Mouse (Mus musculus): ENCODE results near the gene Hoxa7. TPM values are rescaled to one million over a fixed set of nuclear protein-coding genes. Genes with fewer than 3 reads are reported as not detected.

The Hoxa7 gene
- polyA plus RNA-seq, 2 experiments, result 10.1 to 15.8 TPM

- H3K36me3 ChIP-seq (ENCODE audit: control insufficient read depth, insufficient read depth, low read length), result peaks cover 45% of the 10 kb centered on the region
- H3K4me2 ChIP-seq (replicated peaks; ENCODE audit: low read depth, low read length, severe bottlenecking), result peak overlapping the region; percentile 96
- ATAC-seq (ENCODE audit: low FRiP score, low read depth), result peak; percentile 4; the same call in 1 of the 2 replicates
- H3K4me3 ChIP-seq (replicated peaks; ENCODE audit: low read length), result peak overlapping the region; percentile 76
- TF ChIP-seq POLR2A (IDR thresholded peaks at IDR 0.05; ENCODE audit: borderline replicate concordance, extremely low read depth, insufficient read depth, insufficient read length), result peak; percentile 12; the same call in 1 of the 2 replicates
- peaks cover 24% of the 10 kb centered on the region for H3K4me1 ChIP-seq (ENCODE audit: control insufficient read depth, insufficient read depth, low read length)
- WGBS, result 1% methylated on average over 35 of the region's 35 CpGs
- no peaks in the 10 kb centered on the region for H3K9me3 ChIP-seq (ENCODE audit: control insufficient read depth, low read length)
- H3K27ac ChIP-seq (replicated peaks; ENCODE audit: low read depth, low read length), result peak overlapping the region; percentile 96
- H3K9ac ChIP-seq (ENCODE audit: low read depth, low read length, severe bottlenecking), result peak overlapping the region; percentile 92
- H3K27me3 ChIP-seq (ENCODE audit: control insufficient read depth, insufficient read depth, low read length), result peaks cover 4% of the 10 kb centered on the region; the same call in 1 of the 2 replicates
- DNase-seq (ENCODE audit: low spot score), result no peak
These were observed 31.2 kb upstream of the Hoxa7 start for GRCm38 (mm10) chr6:52252775-52253376.

DNA sequence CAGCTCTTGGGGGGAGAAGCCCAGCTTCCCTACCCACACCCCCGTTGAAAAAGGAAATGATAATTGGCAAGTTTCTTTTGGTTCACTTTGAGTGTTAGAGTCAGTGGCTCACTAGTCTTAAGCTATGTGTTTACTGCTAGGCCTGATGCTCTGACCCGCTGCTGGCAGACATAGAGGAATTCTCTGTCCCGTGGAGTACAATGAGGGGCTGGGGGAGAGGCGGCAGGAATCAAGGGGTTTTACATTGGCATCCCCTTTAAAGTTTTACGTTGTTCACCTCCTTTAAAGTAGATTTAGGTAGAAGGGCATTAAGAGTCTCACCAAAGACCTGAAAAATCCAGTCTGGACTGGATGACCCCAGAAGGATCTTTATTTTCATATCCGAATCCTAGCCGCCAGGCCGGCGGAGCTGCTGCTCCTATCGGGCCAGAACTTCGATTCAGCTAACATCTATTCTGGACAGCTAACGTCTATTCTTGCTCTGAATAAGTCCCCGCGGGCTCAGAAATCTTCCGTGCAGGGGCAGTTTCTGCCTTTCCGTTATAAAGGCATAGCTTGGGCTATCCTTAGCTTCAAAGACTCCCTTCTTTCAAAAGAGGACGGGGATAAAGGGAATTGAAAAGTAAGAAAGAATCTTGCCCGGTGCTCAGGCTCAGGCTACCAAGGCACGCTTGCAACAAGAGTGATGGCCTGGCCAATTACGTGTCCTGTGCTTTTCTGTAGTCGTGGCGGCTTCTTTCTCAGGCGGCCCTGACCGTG, 30.5 kb upstream of the Hoxa7 start:
- no peak for DNase-seq (ENCODE audit: low spot score)
- Histone ChIP-seq H3K4me2 (replicated peaks; ENCODE audit: low read depth, low read length, severe bottlenecking) (peak overlapping the region; percentile 96), H3K27me3 (ENCODE audit: control insufficient read depth, insufficient read depth, low read length) (peaks cover 4% of the 10 kb centered on the region; the same call in 1 of the 2 replicates), H3K9me3 (ENCODE audit: control insufficient read depth, low read length) (no peaks in the 10 kb centered on the region), H3K9ac (ENCODE audit: low read depth, low read length, severe bottlenecking) (peak overlapping the region; percentile 92), H3K27ac (replicated peaks; ENCODE audit: low read depth, low read length) (peak overlapping the region; percentile 96), H3K4me1 (ENCODE audit: control insufficient read depth, insufficient read depth, low read length) (peaks cover 24% of the 10 kb centered on the region), H3K4me3 (replicated peaks; ENCODE audit: low read length) (peak overlapping the region; percentile 76), H3K36me3 (ENCODE audit: control insufficient read depth, insufficient read depth, low read length) (peaks cover 45% of the 10 kb centered on the region)
- peak; percentile 1; the same call in 1 of the 2 replicates for ATAC-seq (ENCODE audit: low FRiP score, low read depth)
- no peak for TF ChIP-seq POLR2A (IDR thresholded peaks at IDR 0.05; ENCODE audit: borderline replicate concordance, extremely low read depth, insufficient read depth, insufficient read length)
- 6% methylated on average over 24 of the region's 24 CpGs for WGBS

DNA sequence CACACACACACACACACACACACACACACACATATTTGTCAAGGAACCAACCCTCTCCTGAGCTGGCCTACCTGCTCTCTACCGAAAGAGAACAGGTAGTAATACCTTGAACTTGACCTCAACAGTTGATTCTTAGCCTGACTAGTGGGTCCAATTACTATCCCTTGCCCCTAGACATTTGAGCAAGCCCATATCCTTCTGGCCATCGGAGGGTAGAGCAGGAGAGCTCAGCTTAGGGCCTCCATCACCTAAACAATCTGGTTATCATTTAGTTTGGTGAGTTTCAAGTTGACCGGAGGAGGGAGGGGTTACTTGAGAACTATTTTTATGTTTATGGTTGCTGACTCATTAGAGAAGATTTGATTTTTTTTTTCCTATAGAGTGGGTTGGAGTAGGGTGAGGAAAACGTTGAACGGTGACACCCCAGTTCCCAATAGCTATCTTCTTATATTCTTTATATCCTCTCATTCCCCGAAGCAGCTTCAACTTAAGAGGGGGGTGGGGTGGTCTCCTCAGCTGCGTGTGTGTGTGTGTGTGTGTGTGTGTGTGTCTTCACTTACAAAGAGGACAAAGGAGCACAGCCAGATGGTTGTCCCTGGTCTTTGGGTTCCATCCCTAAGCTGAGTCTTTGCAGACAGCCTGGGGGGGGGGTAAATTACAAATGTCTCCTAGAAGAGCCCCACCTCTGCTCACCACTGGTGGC, 29.7 kb upstream of the Hoxa7 start:
- 8% methylated on average over 7 of the region's 7 CpGs for WGBS
- Histone ChIP-seq H3K9ac (ENCODE audit: low read depth, low read length, severe bottlenecking) (peak overlapping the region; percentile 92), H3K4me3 (replicated peaks; ENCODE audit: low read length) (peak overlapping the region; percentile 76), H3K27ac (replicated peaks; ENCODE audit: low read depth, low read length) (peak overlapping the region; percentile 96), H3K36me3 (ENCODE audit: control insufficient read depth, insufficient read depth, low read length) (peaks cover 41% of the 10 kb centered on the region), H3K4me1 (ENCODE audit: control insufficient read depth, insufficient read depth, low read length) (peaks cover 24% of the 10 kb centered on the region), H3K27me3 (ENCODE audit: control insufficient read depth, insufficient read depth, low read length) (peaks cover 4% of the 10 kb centered on the region; the same call in 1 of the 2 replicates), H3K9me3 (ENCODE audit: control insufficient read depth, low read length) (no peaks in the 10 kb centered on the region), H3K4me2 (replicated peaks; ENCODE audit: low read depth, low read length, severe bottlenecking) (peak overlapping the region; percentile 96)
- no peak for TF ChIP-seq POLR2A (IDR thresholded peaks at IDR 0.05; ENCODE audit: borderline replicate concordance, extremely low read depth, insufficient read depth, insufficient read length)
- no peak for DNase-seq (ENCODE audit: low spot score)
- ATAC-seq (ENCODE audit: low FRiP score, low read depth), result no peak

GRCm38 (mm10) chr6:52249826-52250225, 28.2 kb upstream of the Hoxa7 start:
- no peak for ATAC-seq (ENCODE audit: low FRiP score, low read depth)
- DNase-seq (ENCODE audit: low spot score), result no peak
- Histone ChIP-seq H3K27me3 (ENCODE audit: control insufficient read depth, insufficient read depth, low read length) (no peaks in the 10 kb centered on the region), H3K4me2 (replicated peaks; ENCODE audit: low read depth, low read length, severe bottlenecking) (peak overlapping the region; percentile 96), H3K4me1 (ENCODE audit: control insufficient read depth, insufficient read depth, low read length) (peaks cover 24% of the 10 kb centered on the region), H3K27ac (replicated peaks; ENCODE audit: low read depth, low read length) (peak overlapping the region; percentile 95), H3K36me3 (ENCODE audit: control insufficient read depth, insufficient read depth, low read length) (peaks cover 39% of the 10 kb centered on the region), H3K9ac (ENCODE audit: low read depth, low read length, severe bottlenecking) (peak overlapping the region; percentile 98), H3K9me3 (ENCODE audit: control insufficient read depth, low read length) (no peaks in the 10 kb centered on the region), H3K4me3 (replicated peaks; ENCODE audit: low read length) (peak overlapping the region; percentile 90)
- 0 out of 2 replicates have a peak, but pooled peaks have one; percentile 5 for TF ChIP-seq POLR2A (IDR thresholded peaks at IDR 0.05; ENCODE audit: borderline replicate concordance, extremely low read depth, insufficient read depth, insufficient read length)
- 13% methylated on average over 4 of the region's 4 CpGs for WGBS

DNA sequence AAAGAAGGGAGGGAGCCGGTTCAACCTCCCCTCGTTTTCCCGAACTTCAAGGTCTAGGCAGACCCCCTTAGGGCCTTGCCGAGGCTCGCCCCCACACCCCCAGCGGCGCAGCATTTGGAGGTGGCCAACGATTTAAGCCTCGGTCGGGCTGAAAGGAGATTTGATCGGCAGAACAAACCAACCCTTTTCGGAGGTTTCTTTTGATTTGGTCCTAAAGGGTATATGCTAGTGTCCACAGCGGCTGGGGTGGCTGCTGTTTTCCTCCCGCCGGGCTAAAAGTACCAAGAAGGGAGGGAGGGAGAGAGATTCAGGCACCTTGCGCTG, 27.7 kb upstream of the Hoxa7 start:
- Histone ChIP-seq H3K27ac (replicated peaks; ENCODE audit: low read depth, low read length) (peak overlapping the region; percentile 95), H3K4me2 (replicated peaks; ENCODE audit: low read depth, low read length, severe bottlenecking) (peak overlapping the region; percentile 96)
- 5% methylated on average over 16 of the region's 16 CpGs for WGBS

More for the DNA sequence above, 27.7 kb upstream of the Hoxa7 start:
- TF ChIP-seq POLR2A (IDR thresholded peaks at IDR 0.05; ENCODE audit: borderline replicate concordance, extremely low read depth, insufficient read depth, insufficient read length), result no peak
- Histone ChIP-seq H3K36me3 (ENCODE audit: control insufficient read depth, insufficient read depth, low read length) (peaks cover 39% of the 10 kb centered on the region), H3K4me3 (replicated peaks; ENCODE audit: low read length) (peak overlapping the region; percentile 90), H3K9ac (ENCODE audit: low read depth, low read length, severe bottlenecking) (peak overlapping the region; percentile 98), H3K4me1 (ENCODE audit: control insufficient read depth, insufficient read depth, low read length) (peaks cover 24% of the 10 kb centered on the region), H3K9me3 (ENCODE audit: control insufficient read depth, low read length) (no peaks in the 10 kb centered on the region), H3K27me3 (ENCODE audit: control insufficient read depth, insufficient read depth, low read length) (no peaks in the 10 kb centered on the region)
- no peak for ATAC-seq (ENCODE audit: low FRiP score, low read depth)
- DNase-seq (ENCODE audit: low spot score), result no peak
